Mouse (Mus musculus) G1E (cell line): Measurements from ENCODE around the gene Crhr2.

ENCODE experiments used
- CTCF ChIP-seq: IDR thresholded peaks from 2 replicates; pipeline ENCODE4 v1.5.1; 2012; ENCODE audit warnings: low read depth, low read length, inconsistent platforms, mixed read lengths
- GATA1 ChIP-seq: IDR thresholded peaks from 2 replicates; pipeline ENCODE4 v1.6.1; 2012; ENCODE audit warnings: borderline replicate concordance, low read length, inconsistent platforms, mixed read lengths
- POLR2AphosphoS5 ChIP-seq: IDR thresholded peaks from 2 replicates; pipeline ENCODE4 v1.6.1; 2012; ENCODE audit warnings: low read depth, low read length, inconsistent platforms; ENCODE audit not compliant: insufficient replicate concordance

- TF ChIP-seq CTCF: no peak
- TF ChIP-seq GATA1: no peak
- TF ChIP-seq POLR2AphosphoS5: no peak
Observed at GRCm38 (mm10) chr6:55087355-55087754, 45.5 kb downstream of the Crhr2 start.
